Mouse (Mus musculus): ENCODE results near the gene Epb41l3. TPM values are rescaled to one million over a fixed set of nuclear protein-coding genes. Genes with fewer than 3 reads are reported as not detected.

Epb41l3 gene
- total RNA-seq (2015) (2.4 and 2.6 TPM in 2 replicates), total RNA-seq (2017) (0.70 and 3.9 TPM in 2 replicates)

DNA sequence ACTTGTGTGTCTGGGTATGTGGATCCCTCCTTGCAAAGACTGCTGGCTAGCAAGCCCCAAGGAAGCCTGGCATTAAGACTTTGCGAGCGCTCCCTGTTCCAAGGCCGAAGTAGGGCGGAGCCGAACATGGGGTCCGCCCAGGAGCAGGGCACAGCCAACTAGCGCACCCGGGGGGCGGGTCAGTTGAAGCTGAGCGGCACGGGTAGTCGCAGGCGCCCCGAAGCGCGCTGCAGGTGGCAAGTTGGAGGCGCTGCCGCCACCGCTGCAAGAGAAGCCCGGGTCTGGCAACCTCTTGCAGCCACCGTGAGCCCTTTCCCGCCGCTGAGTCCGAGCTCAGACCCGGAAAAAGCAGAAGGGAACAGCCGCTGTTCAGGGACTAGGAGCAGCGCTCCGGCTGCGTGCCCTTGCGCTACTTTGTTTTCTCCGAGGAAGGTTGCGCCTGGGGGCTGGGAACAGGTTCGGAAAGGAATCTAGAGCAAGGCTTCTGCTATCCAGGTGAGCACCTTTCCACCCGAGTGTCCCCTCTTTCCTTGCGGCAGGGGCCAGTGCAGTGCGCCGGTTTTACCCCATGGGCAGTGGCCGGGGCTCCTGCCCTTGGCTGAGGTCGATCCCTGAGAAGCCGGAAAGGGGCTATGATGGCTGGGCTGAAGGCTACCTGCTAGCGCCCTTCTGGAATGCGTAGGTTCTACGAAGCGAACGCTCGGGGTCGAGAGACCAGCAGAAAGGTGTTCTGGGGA lies at the start of gene Epb41l3:
TSS of gene Epb41l3 (plus strand) at position 183 of the 737 bp plus-strand sequence.
- no peak for ATAC-seq (ENCODE audit: poor library complexity, severe bottlenecking)

DNA sequence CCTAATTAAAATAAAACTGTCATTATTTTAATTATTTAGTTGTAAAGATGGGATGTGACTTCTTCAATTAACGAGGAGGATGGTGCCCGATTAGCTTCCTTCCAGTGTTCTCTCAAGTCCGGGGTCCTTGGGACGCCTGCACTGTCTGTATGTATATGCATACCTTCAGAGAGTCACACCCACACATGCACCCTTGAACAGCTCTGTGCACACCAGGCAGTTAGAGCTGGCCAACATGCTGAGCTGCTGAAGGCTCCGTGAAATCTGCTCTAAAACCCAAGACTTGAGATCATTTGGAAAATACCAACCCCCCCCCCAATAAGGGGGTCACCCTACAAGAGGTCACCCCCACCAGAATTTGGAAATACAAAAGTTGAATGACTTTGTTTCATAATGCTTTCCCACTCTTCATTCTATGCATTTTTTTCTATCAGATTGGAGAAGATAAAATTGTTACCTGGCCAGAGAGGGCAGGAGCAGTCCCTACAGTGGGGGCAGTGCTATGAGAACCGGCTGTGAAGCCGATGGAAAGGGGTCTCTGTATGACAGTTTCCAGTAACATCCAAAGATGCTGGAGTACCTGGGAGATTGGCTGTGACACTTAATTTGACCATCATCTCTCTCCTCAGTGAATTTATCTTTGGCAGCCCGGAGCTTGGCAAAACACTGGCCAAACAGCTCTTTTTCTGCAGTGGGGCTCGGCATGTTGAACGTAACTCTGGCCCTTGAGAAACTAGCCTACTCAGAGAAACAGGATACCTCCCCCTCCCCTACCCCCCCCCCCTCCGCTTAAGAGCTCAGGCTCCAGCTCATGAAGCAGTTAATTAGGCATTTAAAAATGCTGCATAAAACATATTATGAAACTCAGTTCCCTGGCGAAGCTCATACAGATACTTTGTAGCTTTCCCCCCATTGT lies 36.5 kb upstream of the Epb41l3 start:
- no peak for ATAC-seq (ENCODE audit: poor library complexity, severe bottlenecking)

DNA sequence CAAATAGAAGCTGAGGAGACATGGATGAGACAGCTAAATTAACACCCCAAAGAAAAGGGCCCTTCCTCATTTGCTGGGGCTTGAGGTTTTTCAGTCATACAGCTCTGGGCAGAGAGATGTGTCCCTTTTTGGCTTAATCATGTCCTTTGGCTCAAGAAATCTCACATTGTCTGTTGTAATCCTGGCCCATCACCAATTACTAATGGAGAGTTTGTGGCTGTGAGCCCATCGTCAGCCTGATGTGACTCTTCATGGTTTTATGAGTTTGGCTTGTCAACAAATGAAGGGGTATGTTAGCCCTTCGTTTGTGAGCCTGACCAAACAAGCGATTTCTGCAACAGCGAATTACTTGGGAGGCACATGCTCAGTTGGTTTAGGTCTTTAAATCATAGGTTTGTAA lies 34.0 kb upstream of the Epb41l3 start:
- no peak for ATAC-seq (ENCODE audit: poor library complexity, severe bottlenecking)

DNA sequence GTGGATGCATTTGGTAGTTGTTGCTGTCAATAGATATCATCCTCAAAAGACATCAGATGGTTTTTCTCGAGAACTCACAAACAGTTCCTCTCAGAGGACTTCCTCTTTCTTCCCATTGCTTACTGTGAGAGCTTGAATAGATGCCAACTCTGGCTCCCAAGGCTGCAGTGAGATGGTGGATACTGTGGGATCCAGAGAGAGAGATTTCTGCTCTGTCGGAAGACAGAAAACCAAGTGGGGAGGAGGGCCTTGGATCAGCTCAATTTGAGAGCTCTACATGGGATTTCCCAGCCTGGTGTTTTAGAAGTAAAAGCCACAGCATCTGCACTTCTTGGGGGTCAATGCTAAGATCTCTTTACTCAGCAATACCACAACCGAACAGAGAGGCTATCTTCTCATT lies 26.7 kb upstream of the Epb41l3 start:
- ATAC-seq (ENCODE audit: poor library complexity, severe bottlenecking) = no peak

DNA sequence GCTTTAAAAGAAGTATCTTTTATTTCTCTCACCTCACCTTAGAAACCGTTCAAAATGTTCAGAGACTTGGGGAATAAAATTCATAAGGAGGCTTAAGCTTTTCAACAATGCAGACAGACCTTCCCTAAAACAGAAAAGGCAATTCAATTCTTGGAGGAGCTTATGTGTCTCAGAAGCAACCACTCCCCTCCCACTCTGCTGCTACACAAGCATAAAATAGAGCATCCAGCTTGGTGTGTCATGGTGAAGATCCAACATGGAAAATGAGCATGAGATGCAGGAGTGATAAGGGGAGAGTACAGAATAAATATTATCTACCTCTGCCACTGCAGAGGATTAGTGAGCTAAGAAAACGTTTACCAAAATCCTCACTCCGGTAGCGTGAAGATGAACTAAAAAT lies 21.5 kb upstream of the Epb41l3 start:
- no peak for ATAC-seq (ENCODE audit: poor library complexity, severe bottlenecking)

DNA sequence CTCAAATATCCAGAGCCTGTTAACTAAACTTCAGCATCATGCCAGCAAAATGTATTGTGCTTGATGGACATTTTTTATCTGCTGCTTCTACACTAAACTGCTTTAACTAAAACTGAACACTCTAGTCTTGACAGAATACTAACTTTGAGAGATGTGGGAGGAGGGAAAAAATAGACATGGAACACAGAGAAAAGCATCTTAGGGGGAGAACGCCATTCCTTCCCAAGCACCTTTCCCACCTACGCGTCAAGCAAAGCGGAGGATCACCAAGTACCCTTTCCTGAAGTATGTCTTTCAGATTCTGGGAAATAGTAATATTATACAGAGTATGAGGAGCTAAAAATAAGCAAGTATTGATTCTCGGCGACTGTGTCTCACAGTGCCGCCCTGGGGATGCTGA lies 15.7 kb upstream of the Epb41l3 start:
- ATAC-seq (ENCODE audit: poor library complexity, severe bottlenecking) = no peak

DNA sequence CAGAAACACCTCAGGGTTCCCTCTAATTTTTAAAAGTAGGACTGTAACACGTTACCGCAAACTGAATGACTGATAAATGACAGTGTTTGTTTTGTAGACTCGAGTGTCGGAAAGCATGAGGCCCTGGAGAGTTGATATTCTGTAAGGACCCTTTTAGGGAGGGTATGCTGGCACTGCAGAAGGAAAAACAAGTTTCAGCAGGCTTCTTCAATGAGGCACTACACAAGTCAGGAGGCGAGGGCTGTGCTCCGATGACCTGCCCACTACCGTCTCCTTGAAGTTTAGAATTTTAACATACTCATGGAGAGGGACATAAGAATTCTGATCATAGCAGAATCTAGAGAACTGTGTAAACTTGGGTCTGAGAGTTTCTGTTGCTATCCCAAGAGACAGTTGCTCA lies 15.1 kb upstream of the Epb41l3 start:
- no peak for ATAC-seq (ENCODE audit: poor library complexity, severe bottlenecking)

DNA sequence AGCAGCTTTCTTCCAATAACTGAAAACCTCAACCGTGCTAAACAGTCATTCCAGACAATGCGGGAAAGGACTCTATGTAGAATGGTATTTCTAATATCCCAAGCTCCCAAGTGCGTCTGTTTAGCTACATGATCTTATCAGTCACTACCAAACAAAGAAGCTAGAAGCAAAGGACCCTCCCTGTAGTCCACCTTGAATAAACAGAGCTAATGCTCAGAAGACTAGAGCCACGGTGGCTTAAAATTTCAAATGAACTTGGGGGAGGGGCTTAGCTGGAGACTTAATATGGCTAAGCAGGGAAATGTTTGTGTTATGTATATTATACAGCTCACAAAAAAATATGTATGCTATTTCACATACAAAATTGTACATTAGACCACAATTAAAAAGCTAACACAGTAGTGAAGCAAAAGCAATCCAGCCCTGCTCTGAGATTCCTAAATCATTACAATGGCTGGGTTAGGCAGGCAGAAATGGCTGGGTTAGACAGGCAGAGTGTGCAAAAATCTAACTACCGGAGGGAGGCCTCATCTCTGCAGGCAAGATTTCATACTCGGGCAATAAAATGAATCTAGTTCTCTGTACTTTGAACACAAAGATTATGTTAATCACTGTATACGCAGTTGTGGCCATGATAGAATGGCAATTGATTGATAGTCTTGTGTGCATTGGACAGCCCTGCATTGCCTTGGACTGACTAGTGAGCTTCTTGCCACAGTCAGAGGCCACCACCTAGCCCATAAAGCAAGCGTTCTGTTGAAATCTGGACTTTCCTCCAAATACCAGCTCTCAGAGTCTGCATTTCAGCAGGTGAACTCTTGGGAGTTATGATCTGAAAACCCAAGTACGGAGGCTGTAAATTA lies 13.4 kb upstream of the Epb41l3 start:
- ATAC-seq (ENCODE audit: poor library complexity, severe bottlenecking) = no peak

DNA sequence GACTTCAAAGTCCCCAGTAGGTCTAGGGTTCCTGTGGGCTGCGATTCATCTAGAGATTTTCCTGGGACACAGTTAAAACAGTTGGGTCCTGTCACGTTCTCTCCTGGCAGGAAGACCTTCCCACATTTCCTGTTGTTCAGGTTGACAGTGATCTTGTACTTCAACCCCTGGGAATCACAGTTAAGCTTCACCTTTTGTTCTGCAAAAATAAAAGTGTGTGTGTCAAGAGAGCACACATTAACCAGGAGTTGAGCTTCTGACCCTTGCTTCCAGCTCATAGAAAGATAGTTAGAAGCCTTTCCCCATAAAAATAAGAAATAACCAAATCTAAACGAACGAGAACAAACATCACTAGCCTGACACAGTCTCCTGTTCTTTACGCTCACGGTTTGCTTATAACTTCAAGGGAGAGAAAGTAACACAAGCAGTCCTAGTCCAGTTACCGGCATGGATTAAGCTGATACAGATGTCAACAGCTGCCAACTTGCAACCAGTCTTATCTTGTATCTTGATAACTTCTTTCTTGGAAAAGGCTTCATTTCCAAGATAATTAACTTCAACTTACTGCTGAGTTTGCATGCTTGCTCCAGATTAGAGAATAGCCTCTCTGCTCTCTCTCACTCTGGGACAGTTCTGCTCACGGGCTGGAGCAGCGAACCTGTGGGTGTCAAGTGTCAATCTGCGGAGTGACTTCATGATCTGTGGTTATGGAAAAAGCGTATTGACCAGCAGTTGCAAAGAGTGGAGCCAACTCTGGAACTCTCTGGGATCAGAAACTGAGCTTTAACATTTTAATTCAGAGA lies 7.3 kb upstream of the Epb41l3 start:
- ATAC-seq (ENCODE audit: poor library complexity, severe bottlenecking) = no peak

DNA sequence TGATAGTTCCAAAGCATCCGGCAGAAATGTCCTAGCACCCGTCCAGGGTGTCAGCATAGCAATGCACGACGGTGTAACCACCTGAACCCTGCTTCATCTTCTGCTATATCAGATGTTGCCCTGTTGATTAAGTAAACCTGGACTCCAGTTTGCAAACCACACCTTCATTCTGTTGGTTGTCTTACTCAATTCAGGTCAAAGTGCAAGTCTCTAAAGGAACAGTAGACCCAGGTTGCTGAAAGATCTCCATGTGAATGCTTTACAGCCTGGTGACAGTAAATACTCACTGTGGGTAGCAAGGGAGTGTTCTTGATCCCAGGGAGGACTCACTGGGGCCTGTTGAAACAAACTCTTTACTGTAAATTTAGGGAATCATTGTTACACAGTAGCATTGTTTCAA lies 1.4 kb upstream of the Epb41l3 start:
- ATAC-seq (ENCODE audit: poor library complexity, severe bottlenecking) = no peak

DNA sequence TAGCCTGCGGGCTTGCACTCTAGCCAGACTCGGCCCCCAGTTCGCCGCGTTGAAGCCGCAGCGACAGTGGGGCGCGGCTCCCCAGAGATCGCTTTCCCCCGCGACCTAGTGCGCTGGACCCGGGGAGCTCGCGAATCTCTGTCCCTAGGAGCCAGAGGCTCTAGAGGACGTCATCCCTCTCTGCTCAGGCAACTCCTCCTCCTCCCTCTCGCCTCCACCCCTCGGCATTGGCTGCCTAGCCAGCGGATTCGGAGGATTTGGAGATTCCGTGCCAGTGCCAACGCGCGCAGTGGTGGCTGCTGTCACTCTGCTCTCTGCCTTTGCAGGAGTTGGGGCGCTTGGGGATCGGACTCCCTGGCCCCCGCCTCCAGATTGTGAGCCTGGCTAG lies 749 bp downstream of the Epb41l3 start:
- ATAC-seq (ENCODE audit: poor library complexity, severe bottlenecking) = no peak

DNA sequence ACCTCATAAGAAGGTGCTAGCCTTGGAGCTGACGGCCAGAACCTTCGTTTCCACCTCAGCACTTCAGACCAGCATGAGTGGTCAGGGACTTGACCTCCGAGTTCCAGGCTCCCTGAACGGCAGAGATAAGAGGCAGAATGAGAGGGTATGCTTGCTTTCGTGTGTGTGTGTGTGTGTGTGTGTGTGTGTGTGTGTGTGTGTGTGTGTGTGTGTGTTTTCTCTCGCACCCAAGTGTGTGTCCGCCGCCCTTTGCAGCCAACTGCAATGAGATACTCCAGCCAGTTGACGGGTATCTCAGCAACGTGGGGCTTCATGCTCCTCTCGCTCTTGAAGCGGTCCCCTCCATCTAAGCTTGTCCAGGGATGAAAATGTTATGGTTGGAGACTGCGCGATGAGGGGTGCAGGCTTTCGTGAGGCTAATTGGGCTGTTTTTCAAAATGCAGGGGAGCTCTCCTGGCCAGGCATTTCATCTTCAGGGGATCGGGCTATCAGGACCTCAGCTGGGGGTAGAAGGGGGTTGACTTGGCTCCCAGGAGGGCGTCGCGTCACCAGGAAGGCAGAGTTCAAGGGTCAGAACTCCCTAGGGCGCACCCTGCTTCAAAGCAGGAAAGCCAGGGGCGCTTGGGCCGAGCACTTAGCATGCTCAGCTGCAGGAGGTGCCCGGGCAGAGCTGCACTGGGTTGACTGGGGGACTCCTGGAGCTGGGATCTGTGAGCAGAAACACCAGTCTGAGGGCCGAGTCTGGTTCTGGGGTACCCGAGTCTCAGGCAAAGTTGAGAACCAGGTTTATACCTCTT lies 1.5 kb downstream of the Epb41l3 start:
- ATAC-seq (ENCODE audit: poor library complexity, severe bottlenecking) = no peak

DNA sequence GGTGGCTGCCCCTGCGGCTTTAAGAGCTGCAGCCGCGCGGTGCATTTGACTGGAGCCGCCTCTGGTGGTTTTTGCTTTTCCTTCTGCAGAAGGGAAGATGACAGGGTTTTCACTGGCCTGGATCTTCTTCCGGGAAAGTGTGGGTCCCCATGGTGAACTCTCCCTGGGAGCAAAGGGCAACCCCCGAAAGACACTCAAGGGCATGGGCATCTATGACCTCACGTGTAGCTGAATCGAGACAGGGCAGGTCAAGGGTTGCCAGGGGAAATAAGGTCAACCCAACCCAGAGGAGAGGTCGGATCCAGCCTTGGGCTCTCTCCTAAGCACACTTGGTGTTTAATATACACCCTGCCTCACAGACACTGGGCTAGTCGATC lies 2.0 kb downstream of the Epb41l3 start:
- ATAC-seq (ENCODE audit: poor library complexity, severe bottlenecking) = no peak

DNA sequence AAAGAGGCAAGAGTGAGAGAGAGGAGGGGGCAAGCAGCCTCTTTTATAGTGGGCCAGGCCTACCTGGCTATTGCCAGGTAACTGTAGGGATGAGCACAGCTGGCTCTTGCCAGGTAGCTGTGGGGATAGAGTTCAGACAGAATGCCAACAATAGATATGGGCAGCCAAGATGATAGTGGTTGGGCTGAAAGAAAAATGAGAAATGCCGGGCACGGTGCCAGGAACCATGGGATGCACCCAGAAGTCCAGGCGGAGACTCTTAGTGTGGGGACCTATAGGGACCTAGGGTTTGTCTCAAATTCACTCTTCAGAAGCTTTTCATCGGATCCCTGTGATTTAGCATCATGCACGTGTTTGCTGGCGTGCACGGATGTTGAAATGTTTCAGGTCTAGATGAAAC lies 6.8 kb downstream of the Epb41l3 start:
- no peak for ATAC-seq (ENCODE audit: poor library complexity, severe bottlenecking)

DNA sequence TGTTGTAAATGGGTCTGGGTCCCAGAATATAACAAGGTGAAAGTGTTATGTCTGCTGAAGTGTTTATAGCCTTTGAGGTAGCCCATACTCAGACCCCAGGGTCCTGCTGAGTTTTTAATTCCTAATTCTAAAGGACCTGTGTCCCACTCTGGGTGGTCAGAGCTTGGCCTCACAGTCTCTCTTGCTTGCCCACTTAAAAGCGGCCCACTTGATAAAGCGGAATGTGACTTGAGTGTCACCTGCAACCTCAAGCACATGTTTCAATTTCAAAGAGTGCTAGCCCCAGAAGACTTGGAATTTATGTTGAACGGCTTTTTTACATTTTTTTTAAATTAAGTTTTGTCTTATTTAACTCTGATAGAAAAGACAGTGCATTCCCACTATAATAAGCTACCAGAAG lies 16.1 kb downstream of the Epb41l3 start:
- no peak for ATAC-seq (ENCODE audit: poor library complexity, severe bottlenecking)

DNA sequence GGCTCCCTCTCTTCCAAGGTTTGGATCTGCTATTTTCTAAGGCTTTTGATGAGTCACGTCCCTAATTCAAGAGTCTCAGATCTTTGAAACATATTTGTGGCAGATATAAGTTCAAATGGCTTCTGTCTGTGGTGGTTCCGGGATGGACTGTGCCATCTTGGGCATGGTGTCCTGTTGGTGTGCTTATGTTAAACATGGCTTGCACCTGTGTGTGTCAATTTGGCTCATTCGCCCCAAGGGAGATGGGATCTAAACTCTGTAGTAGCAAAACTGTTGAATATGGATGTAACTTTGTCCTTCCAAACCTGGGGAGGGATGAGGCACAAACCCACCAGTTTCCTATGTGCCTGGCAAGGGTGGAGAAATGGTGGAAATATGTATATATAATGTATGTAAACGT lies 21.6 kb downstream of the Epb41l3 start:
- no peak for ATAC-seq (ENCODE audit: poor library complexity, severe bottlenecking)

DNA sequence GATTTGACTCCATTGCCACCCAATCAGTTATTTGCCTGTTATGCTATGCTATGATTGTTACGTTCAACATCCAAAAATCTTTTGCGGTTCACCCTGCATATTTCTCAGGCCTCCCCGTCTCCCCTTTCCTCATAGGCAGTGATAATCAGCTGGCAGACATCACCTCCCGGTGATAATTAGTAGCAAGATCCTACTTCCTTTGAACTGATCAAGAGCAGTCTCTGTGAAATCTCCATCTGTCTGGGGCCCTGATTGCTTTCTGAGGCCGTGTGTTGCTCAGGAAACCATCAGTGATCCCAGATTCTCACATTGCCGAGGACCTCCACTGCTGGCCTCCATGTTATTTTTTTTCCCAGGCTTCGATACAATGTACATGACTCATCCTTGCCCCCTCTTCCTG lies 22.5 kb downstream of the Epb41l3 start:
- ATAC-seq (ENCODE audit: poor library complexity, severe bottlenecking) = no peak

DNA sequence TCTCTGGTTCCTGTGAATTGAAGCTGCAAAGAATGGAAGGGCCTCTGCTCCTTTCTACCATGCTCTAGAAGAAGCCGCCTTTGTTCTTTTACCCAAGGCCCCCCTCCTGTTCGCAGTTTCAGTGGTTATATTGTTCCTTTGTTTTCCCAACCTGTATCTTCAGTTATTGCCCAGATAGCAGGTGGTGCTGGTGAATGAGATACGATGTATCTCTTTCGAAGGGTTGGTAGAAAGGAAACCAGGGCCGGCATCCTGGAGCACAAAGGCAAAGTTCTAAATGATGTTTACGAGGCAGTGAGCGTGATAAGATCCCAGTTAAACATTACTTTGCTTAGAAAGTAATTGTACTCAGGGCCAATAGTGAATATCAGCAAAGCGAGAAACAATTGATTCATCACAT lies 27.8 kb downstream of the Epb41l3 start:
- ATAC-seq (ENCODE audit: poor library complexity, severe bottlenecking) = no peak

DNA sequence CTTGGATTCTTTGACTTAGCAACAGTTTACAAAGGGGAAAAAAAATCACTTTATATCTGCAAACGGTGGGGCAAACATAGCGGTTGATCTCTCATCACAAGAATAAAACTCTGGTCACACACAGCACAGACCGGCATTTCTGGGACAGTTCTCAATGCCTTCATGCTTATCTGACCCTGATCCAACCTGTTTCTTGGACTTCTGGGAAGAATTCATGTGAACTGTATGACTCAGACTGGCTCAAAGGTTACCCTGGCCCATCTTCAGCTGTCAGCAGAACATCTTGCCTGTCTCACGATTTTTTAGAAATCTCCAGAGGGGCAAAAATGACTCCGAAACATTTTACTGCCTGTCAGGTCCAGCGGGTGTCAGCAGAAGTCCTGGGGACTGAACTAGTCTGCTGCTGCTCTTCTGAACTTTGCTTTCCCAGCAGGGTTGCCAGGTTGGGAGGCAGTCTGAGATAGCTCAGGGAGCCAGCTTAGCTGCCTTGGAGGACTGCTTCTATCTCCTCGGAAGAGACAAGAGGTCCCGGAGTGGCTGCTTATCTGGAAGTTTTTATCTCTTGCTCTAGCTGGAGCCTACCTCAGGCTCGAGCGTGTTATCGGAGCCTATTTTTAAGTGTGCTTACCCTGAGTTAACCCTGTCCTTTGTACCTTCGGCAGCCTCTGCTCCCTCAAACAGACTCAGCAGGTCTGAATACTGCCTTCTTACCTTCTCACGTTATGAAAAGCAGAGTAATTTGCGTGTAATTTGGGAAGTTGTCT lies 29.7 kb downstream of the Epb41l3 start:
- no peak for ATAC-seq (ENCODE audit: poor library complexity, severe bottlenecking)
